Mouse (Mus musculus) CH12.LX (cell line): ENCODE results near the gene Iba57. TPM values are rescaled to one million over a fixed set of nuclear protein-coding genes. Genes with fewer than 3 reads are reported as not detected.

ENCODE experiments used
- DNase-seq: peaks from one replicate; pipeline ENCODE4 v3.0.0-alpha.2; 2013; ENCODE audit errors: extremely low read depth
- H3K27ac ChIP-seq: 2 replicates; pipeline ENCODE4 v1.5.1; 2012; ENCODE audit warnings: low read depth, mild to moderate bottlenecking, control low read depth, moderate library complexity; ENCODE audit not compliant: insufficient read depth
- H3K27me3 ChIP-seq: replicated peaks from 2 replicates; pipeline ENCODE3; 2012; ENCODE audit warnings: inconsistent platforms
- H3K36me3 ChIP-seq, 2 experiments: replicated peaks in 1 of 2; 2 replicates each; pipeline versions ENCODE3 to v1.6.1; 2012; ENCODE audit warnings: inconsistent platforms in 1 of 2, low read length in 1 of 2, mild to moderate bottlenecking in 1 of 2, mixed read lengths in 1 of 2, moderate library complexity in 1 of 2; ENCODE audit not compliant: control insufficient read depth in 1 of 2, insufficient read depth in 1 of 2
- H3K4me1 ChIP-seq, 2 experiments: 2 replicates each; pipeline ENCODE4 v1.6.1; 2012; ENCODE audit warnings: inconsistent platforms in 1 of 2, moderate library complexity in 1 of 2; ENCODE audit not compliant: insufficient read depth in 2 of 2, control insufficient read depth in 1 of 2
- H3K4me2 ChIP-seq: 2 replicates; pipeline ENCODE4 v1.6.1; 2012; ENCODE audit warnings: low read depth, mild to moderate bottlenecking, control low read depth; ENCODE audit not compliant: poor library complexity, insufficient read depth, severe bottlenecking
- H3K4me3 ChIP-seq, 3 experiments: fragments of 150-350 bp in 1 of 3; sonication (generic) in 1 of 3; replicated peaks in 1 of 3; 2 replicates each; pipeline versions ENCODE3 to v1.5.1; 2011 to 2012; ENCODE audit warnings: low read depth in 2 of 3, low read length in 2 of 3, mild to moderate bottlenecking in 2 of 3, moderate library complexity in 2 of 3, control low read depth in 1 of 3, improper control_type of control experiment in 1 of 3, inconsistent platforms in 1 of 3, mixed read lengths in 1 of 3; ENCODE audit not compliant: poor library complexity in 1 of 3
- H3K79me2 ChIP-seq: replicated peaks from 2 replicates; pipeline ENCODE4 v1.6.1; 2012; ENCODE audit warnings: mild to moderate bottlenecking, moderate library complexity; ENCODE audit not compliant: control insufficient read depth, poor library complexity, insufficient read depth, severe bottlenecking; ENCODE audit errors: extremely low read depth
- H3K9ac ChIP-seq: 2 replicates; pipeline ENCODE4 v1.6.1; 2012; ENCODE audit warnings: low read depth, mild to moderate bottlenecking, control low read depth, moderate library complexity; ENCODE audit not compliant: insufficient read depth
- H3K9me3 ChIP-seq: replicated peaks from 2 replicates; pipeline ENCODE3; 2012; ENCODE audit warnings: low read length, inconsistent platforms, mixed read lengths
- CTCF ChIP-seq, 2 experiments: IDR thresholded peaks in 1 of 2; conservative IDR thresholded peaks in 1 of 2; 2 replicates each; pipeline ENCODE4 v1.5.1; 2011 to 2012; ENCODE audit warnings: low read depth in 2 of 2, low read length in 2 of 2, improper control_type of control experiment in 1 of 2, inconsistent platforms in 1 of 2, mild to moderate bottlenecking in 1 of 2, moderate library complexity in 1 of 2
- E2F4 ChIP-seq: IDR thresholded peaks from 2 replicates; pipeline ENCODE4 v1.6.1; 2011; ENCODE audit warnings: low read depth, low read length, improper control_type of control experiment; ENCODE audit not compliant: insufficient replicate concordance
- ELF1 ChIP-seq: IDR thresholded peaks from 2 replicates; pipeline ENCODE4 v1.6.1; 2014; ENCODE audit warnings: low read depth, mild to moderate bottlenecking, inconsistent platforms, low read length, improper control_type of control experiment
- HCFC1 ChIP-seq: IDR thresholded peaks from 2 replicates; pipeline ENCODE4 v1.6.1; 2012; ENCODE audit warnings: low read depth, mild to moderate bottlenecking, inconsistent platforms, low read length, improper control_type of control experiment
- KAT2A ChIP-seq: IDR thresholded peaks from 2 replicates; pipeline ENCODE4 v1.6.1; 2012; ENCODE audit warnings: low read length, improper control_type of control experiment, inconsistent platforms; ENCODE audit not compliant: insufficient replicate concordance
- MAFK ChIP-seq: IDR thresholded peaks from 2 replicates; pipeline ENCODE4 v1.6.1; 2011; ENCODE audit warnings: low read length, improper control_type of control experiment; ENCODE audit not compliant: insufficient replicate concordance
- MAX ChIP-seq: IDR thresholded peaks from 2 replicates; pipeline ENCODE4 v1.6.1; 2011; ENCODE audit warnings: low read length, improper control_type of control experiment
- MAZ ChIP-seq: IDR thresholded peaks from 2 replicates; pipeline ENCODE4 v1.6.1; 2012; ENCODE audit warnings: low read depth, mild to moderate bottlenecking, inconsistent platforms, low read length, improper control_type of control experiment, moderate library complexity
- MEF2A ChIP-seq: IDR thresholded peaks from 2 replicates; pipeline ENCODE4 v1.6.1; 2014; ENCODE audit warnings: low read depth, mild to moderate bottlenecking, inconsistent platforms, low read length, improper control_type of control experiment, borderline replicate concordance
- MYC ChIP-seq: IDR thresholded peaks from 2 replicates; pipeline ENCODE4 v1.6.1; 2011; ENCODE audit warnings: low read depth, mild to moderate bottlenecking, improper control_type of control experiment, low read length
- NELFE ChIP-seq: IDR thresholded peaks from 2 replicates; pipeline ENCODE4 v1.6.1; 2011; ENCODE audit warnings: low read depth, low read length, improper control_type of control experiment
- NRF1 ChIP-seq: IDR thresholded peaks from 2 replicates; pipeline ENCODE4 v1.6.1; 2014; ENCODE audit warnings: low read depth, mild to moderate bottlenecking, inconsistent platforms, low read length, improper control_type of control experiment, moderate library complexity
- POLR2AphosphoS2 ChIP-seq: IDR thresholded peaks from 2 replicates; pipeline ENCODE4 v1.6.1; 2011; ENCODE audit warnings: low read depth, low read length, improper control_type of control experiment
- RAD21 ChIP-seq: IDR thresholded peaks from 2 replicates; pipeline ENCODE4 v1.6.1; 2011; ENCODE audit warnings: low read depth, mild to moderate bottlenecking, low read length, improper control_type of control experiment, moderate library complexity
- SIN3A ChIP-seq: IDR thresholded peaks from 2 replicates; pipeline ENCODE4 v1.6.1; 2012; ENCODE audit warnings: low read length, improper control_type of control experiment, inconsistent platforms
- SMC3 ChIP-seq: IDR thresholded peaks from 2 replicates; pipeline ENCODE4 v1.6.1; 2011; ENCODE audit warnings: low read depth, low read length, improper control_type of control experiment
- TBP ChIP-seq: conservative IDR thresholded peaks from 2 replicates; pipeline ENCODE4 v1.6.1; 2011; ENCODE audit warnings: low read depth, low read length, improper control_type of control experiment
- USF1 ChIP-seq: IDR thresholded peaks from 2 replicates; pipeline ENCODE4 v1.6.1; 2014; ENCODE audit warnings: low read depth, mild to moderate bottlenecking, inconsistent platforms, low read length, improper control_type of control experiment
- USF2 ChIP-seq: conservative IDR thresholded peaks from 2 replicates; pipeline ENCODE4 v1.6.1; 2011; ENCODE audit warnings: low read depth, low read length, improper control_type of control experiment
- ZC3H11A ChIP-seq: IDR thresholded peaks from 2 replicates; pipeline ENCODE4 v1.6.1; 2012; ENCODE audit warnings: low read depth, mild to moderate bottlenecking, inconsistent platforms, low read length, improper control_type of control experiment
- ZKSCAN1 ChIP-seq: IDR thresholded peaks from 2 replicates; pipeline ENCODE4 v1.6.1; 2012; ENCODE audit warnings: low read depth, inconsistent platforms, low read length, improper control_type of control experiment, borderline replicate concordance
- ZMIZ1 ChIP-seq: IDR thresholded peaks from 2 replicates; pipeline ENCODE4 v1.6.1; 2012; ENCODE audit warnings: low read depth, mild to moderate bottlenecking, inconsistent platforms, low read length, improper control_type of control experiment
- dilution Hi-C: fragments of 300-500 bp; cut with MboI; formaldehyde crosslinking; loops from 2 replicates; pipeline ENCODE4 v1.14.3; 2020; ENCODE audit warnings: low sequenced_read_pairs; ENCODE audit not compliant: extremely low pct_unique_long_range_greater_than_20kb, extremely low pct_ligation_motif_present
- in situ Hi-C: fragments of 300-500 bp; cut with MboI; formaldehyde crosslinking; loops from 3 replicates; pipeline ENCODE4 v1.14.3; 2019; ENCODE audit warnings: low sequenced_read_pairs, low pct_ligation_motif_present, low pct_unique_long_range_greater_than_20kb, mixed read lengths
- polyA plus RNA-seq: library from polyadenylated mRNA; unstranded; fragments of >175 nt; gene quantifications from 2 replicates; pipeline ENCODE4 v1.2.1, GENCODE M21; 2012; ENCODE audit warnings: low read depth; ENCODE audit not compliant: insufficient read length
- total RNA-seq, 2 experiments: library from RNA; depleted of rRNA; stranded (reverse); fragments of 300-350 nt in 1 of 2; fragments of >200 nt in 1 of 2; gene quantifications; 2 replicates each; pipeline ENCODE4 v1.2.3; 2012 to 2014

Iba57 gene
- total and polyA plus RNA-seq, 3 experiments: 4.0 to 7.5 (median 4.6) TPM

GRCm38 (mm10) chr11:59185490-59185889 lies 22.0 kb upstream of the Iba57 start:
- Histone ChIP-seq H3K9me3 (no peaks in the 10 kb centered on the region), H3K4me3 (no peak overlapping the region), H3K79me2 (no peaks in the 10 kb centered on the region), H3K27ac (no peak overlapping the region), H3K4me1 (peaks cover 11 to 38% of the 10 kb centered on the region in 2 experiments), H3K27me3 (no peaks in the 10 kb centered on the region), H3K9ac (no peak overlapping the region), H3K4me2 (no peak overlapping the region), H3K36me3 (peaks cover 34 to 85% of the 10 kb centered on the region in 2 experiments)
- TF ChIP-seq ZMIZ1: no peak
- dilution Hi-C loops (no loop called here), in situ Hi-C loops (loop anchor here (5.0 kb wide), 1 partner anchor 83 kb away; no protein-coding TSS in a partner anchor)
- DNase-seq: no peak

DNA sequence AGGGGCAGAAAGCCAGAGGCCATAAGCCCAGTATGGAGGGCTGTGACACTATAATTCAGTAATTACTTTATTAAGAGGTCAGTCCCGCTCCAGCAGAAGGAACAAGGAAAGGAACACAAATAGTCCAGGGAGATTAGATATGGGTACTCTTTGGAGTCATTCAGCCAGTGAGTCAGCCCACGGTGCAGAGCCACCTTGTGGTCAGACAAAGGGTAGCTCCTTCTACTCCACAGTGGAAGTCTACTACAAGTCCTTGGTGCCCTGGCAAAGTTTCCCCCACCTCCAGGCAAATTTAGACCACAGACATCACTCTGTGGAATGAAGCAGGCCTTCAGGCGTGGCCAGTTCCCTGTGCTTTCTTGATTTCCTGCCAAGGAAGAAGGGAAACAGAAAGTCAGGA lies 20.3 kb upstream of the Iba57 start:
- H3K79me2 ChIP-seq: no peaks in the 10 kb centered on the region
- dilution Hi-C loops (no loop called here), in situ Hi-C loops (no loop called here)
- H3K9me3 ChIP-seq: no peaks in the 10 kb centered on the region
- TF ChIP-seq KAT2A (no peak), ZC3H11A (peak; percentile 10; the same call in 1 of the 2 replicates), SMC3 (peak; percentile 95), RAD21 (peak; percentile 69), ELF1 (no peak), CTCF (conservative IDR thresholded peaks at IDR 0.05 in 1 of 2, IDR thresholded peaks at IDR 0.05 in 1 of 2; ENCODE audit: low read depth in 2 of 2, low read length in 2 of 2) (peak; percentile 66 to 87)
- H3K4me1 ChIP-seq: peaks cover 0 to 22% of the 10 kb centered on the region in 2 experiments; a peak in 2 of 4 replicates
- no peak overlapping the region for H3K4me2 ChIP-seq
- H3K9ac ChIP-seq: no peak overlapping the region
- no peak overlapping the region for H3K27ac ChIP-seq
- no peak overlapping the region for H3K4me3 ChIP-seq
- peak; percentile 58 for DNase-seq
- peaks cover 34 to 74% of the 10 kb centered on the region in 2 experiments for H3K36me3 ChIP-seq
- no peaks in the 10 kb centered on the region for H3K27me3 ChIP-seq

DNA sequence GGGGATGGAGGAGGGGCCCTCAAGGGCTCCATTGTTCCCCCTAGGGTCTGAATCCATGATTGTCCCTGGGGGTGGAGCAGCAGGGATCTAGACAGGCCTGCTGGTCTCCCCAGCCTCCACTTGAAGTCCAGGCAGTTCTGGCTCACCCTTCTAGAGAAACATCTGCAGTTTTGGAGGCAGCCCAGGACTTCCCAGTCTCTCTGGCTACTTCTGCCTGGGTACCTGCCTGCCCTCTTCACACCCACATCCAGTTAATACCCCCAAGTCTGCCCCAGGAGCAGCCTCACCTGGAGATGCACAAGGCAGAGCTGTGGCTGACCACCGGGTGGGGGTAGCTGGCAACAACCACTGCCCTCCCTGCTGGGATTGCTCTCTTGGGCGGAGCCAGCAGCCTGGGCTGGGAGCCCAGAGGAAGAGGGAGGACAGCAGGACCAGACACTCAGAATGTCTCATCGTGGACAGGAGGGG lies 19.4 kb upstream of the Iba57 start, which contains the start of gene Gjc2:
TSS of gene Gjc2 (minus strand) at position 350 of the 468 bp plus-strand sequence.
- Histone ChIP-seq H3K36me3 (peaks cover 34 to 66% of the 10 kb centered on the region in 2 experiments), H3K4me2 (no peak within 1 kb of the TSS), H3K27ac (no peak within 1 kb of the TSS), H3K79me2 (no peaks in the 10 kb centered on the region), H3K9ac (no peak within 1 kb of the TSS), H3K4me3 (no peak within 1 kb of the TSS), H3K4me1 (peaks cover 0 to 20% of the 10 kb centered on the region in 2 experiments; a peak in 2 of 4 replicates), H3K9me3 (no peaks in the 10 kb centered on the region), H3K27me3 (no peaks in the 10 kb centered on the region)
- TF ChIP-seq MAZ (no peak), RAD21 (no peak), SMC3 (no peak), SIN3A (no peak), TBP (no peak), MEF2A (no peak), HCFC1 (no peak), MAX (no peak), MYC (no peak), ZC3H11A (no peak), ZKSCAN1 (no peak), ELF1 (no peak), NELFE (no peak), USF2 (no peak), KAT2A (no peak), MAFK (no peak), NRF1 (no peak), E2F4 (no peak), USF1 (no peak), POLR2AphosphoS2 (no peak)
- dilution Hi-C loops (no loop called here), in situ Hi-C loops (no loop called here)
- no peak for DNase-seq
